Comparison of ENCODE assay signal across 8 mouse cellular contexts in genomic region chr6:91719865-91720533, GRCm38 (mm10). TPM values are rescaled to one million over a fixed set of nuclear protein-coding genes. Genes with fewer than 3 reads are reported as not detected.
DNase-seq lines count a peak whose midpoint lies in the region; ATAC-seq and TF ChIP-seq lines count a peak whose summit lies in the region.

No protein-coding gene starts in this region.

- peak overlapping the region; percentile 7; the same call in 1 of the 2 replicates for H3K27ac ChIP-seq in heart, embryonic 11.5 days (ENCODE audit: low read depth, low read length)
- no peak overlapping the region for H3K27ac ChIP-seq in MEL (ENCODE audit: control insufficient read depth, low read depth, low read length)
- H3K27ac ChIP-seq in forebrain, embryonic 11.5 days (ENCODE audit: low read depth, low read length), result peak overlapping the region; percentile 79
- peak overlapping the region; percentile 9; the same call in 1 of the 2 replicates for H3K27ac ChIP-seq in neural tube, embryonic 12.5 days

- H3K4me2 ChIP-seq in heart, embryonic 11.5 days, result no peak overlapping the region
- H3K4me2 ChIP-seq in forebrain, embryonic 11.5 days (ENCODE audit: low read depth, low read length, severe bottlenecking), result peak overlapping the region; percentile 19; the same call in 1 of the 2 replicates
- H3K4me2 ChIP-seq in neural tube, embryonic 12.5 days (replicated peaks), result peak overlapping the region; percentile 22

- 0 out of 2 replicates have a peak, but pooled peaks cover 2% of the 10 kb centered on the region for H3K79me2 ChIP-seq in MEL (ENCODE audit: control insufficient read depth, insufficient read depth, low read length, poor library complexity)

- WGBS in heart, embryonic 11.5 days (ENCODE audit: insufficient replicate concordance), result 18% methylated on average over 9 of the region's 9 CpGs
- 17% methylated on average over 9 of the region's 9 CpGs for WGBS in forebrain, embryonic 11.5 days
- 9% methylated on average over 9 of the region's 9 CpGs for WGBS in neural tube, embryonic 12.5 days

- H3K9me3 ChIP-seq in heart, embryonic 11.5 days (replicated peaks; ENCODE audit: control insufficient read depth, low read length), result no peaks in the 10 kb centered on the region
- no peaks in the 10 kb centered on the region for H3K9me3 ChIP-seq in MEL (replicated peaks; ENCODE audit: insufficient read depth, low read length)
- H3K9me3 ChIP-seq in forebrain, embryonic 11.5 days (ENCODE audit: control insufficient read depth, low read length), result no peaks in the 10 kb centered on the region
- H3K9me3 ChIP-seq in neural tube, embryonic 12.5 days, result no peaks in the 10 kb centered on the region

- no peak overlapping the region for H3K9ac ChIP-seq in heart, embryonic 11.5 days (ENCODE audit: low read depth, low read length)
- no peak overlapping the region for H3K9ac ChIP-seq in MEL (ENCODE audit: control insufficient read depth, low read depth, low read length, poor library complexity, severe bottlenecking)
- peak overlapping the region; percentile 41 for H3K9ac ChIP-seq in forebrain, embryonic 11.5 days (ENCODE audit: low read length)
- peak overlapping the region; percentile 6; the same call in 1 of the 2 replicates for H3K9ac ChIP-seq in neural tube, embryonic 12.5 days

- no peaks in the 10 kb centered on the region for H3K27me3 ChIP-seq in heart, embryonic 11.5 days (ENCODE audit: control insufficient read depth, insufficient read depth, low read length)
- no peaks in the 10 kb centered on the region for H3K27me3 ChIP-seq in MEL (ENCODE audit: control insufficient read depth in 1 of 2, insufficient read depth in 2 of 2, low read length in 2 of 2)
- no peaks in the 10 kb centered on the region for H3K27me3 ChIP-seq in forebrain, embryonic 11.5 days (ENCODE audit: control insufficient read depth, insufficient read depth, low read length)
- no peaks in the 10 kb centered on the region for H3K27me3 ChIP-seq in neural tube, embryonic 12.5 days (replicated peaks)

- no peak for TF ChIP-seq RAD21 in MEL (IDR thresholded peaks at IDR 0.05; ENCODE audit: low read depth, low read length)

- intact Hi-C loops in left cerebral cortex, postnatal 14 days (cut with DNase I), result no loop called here

- peaks cover 10% of the 10 kb centered on the region for H3K36me3 ChIP-seq in heart, embryonic 11.5 days (ENCODE audit: control insufficient read depth, insufficient read depth, low read length)
- H3K36me3 ChIP-seq in MEL (ENCODE audit: control insufficient read depth in 1 of 2, insufficient read depth in 2 of 2, low read length in 2 of 2), result peaks cover 1 to 3% of the 10 kb centered on the region in 2 experiments
- H3K36me3 ChIP-seq in forebrain, embryonic 11.5 days (ENCODE audit: control insufficient read depth, insufficient read depth, low read length), result no peaks in the 10 kb centered on the region; the same call in 1 of the 2 replicates
- peaks cover 28% of the 10 kb centered on the region for H3K36me3 ChIP-seq in neural tube, embryonic 12.5 days

- TF ChIP-seq POLR2A in MEL (IDR thresholded peaks at IDR 0.05; ENCODE audit: control insufficient read depth in 1 of 2, insufficient read depth in 1 of 2, low read depth in 1 of 2, low read length in 2 of 2, poor library complexity in 1 of 2), result no peak

- peak; percentile 44; the same call in 1 of the 2 replicates for ATAC-seq in heart, embryonic 11.5 days (replicated peaks; ENCODE audit: insufficient number of reproducible peaks, low FRiP score, low TSS enrichment)
- peak; percentile 74 for ATAC-seq in forebrain, embryonic 11.5 days (replicated peaks; ENCODE audit: low FRiP score)
- peak; percentile 69 for ATAC-seq in neural tube, embryonic 12.5 days (ENCODE audit: low FRiP score, low read depth)

- TF ChIP-seq CTCF in MEL (IDR thresholded peaks at IDR 0.05 in 2 of 3, conservative IDR thresholded peaks at IDR 0.05 in 1 of 3; ENCODE audit: control insufficient read depth in 1 of 3, insufficient read depth in 1 of 3, low read depth in 2 of 3, low read length in 3 of 3, poor library complexity in 1 of 3, severe bottlenecking in 1 of 3), result no peak

- no peak for TF ChIP-seq EP300 in MEL (IDR thresholded peaks at IDR 0.05; ENCODE audit: low read depth in 1 of 2, low read length in 2 of 2)

- no peak overlapping the region for H3K4me3 ChIP-seq in heart, embryonic 11.5 days (ENCODE audit: low read depth, low read length)
- H3K4me3 ChIP-seq in MEL (ENCODE audit: control insufficient read depth in 1 of 2, insufficient read depth in 1 of 2, low read depth in 2 of 2, low read length in 2 of 2), result no peak overlapping the region
- no peak overlapping the region for H3K4me3 ChIP-seq in forebrain, embryonic 11.5 days (ENCODE audit: low read depth, low read length)
- no peak overlapping the region for H3K4me3 ChIP-seq in neural tube, embryonic 12.5 days

- no peak for DNase-seq in heart, adult 8-10 months (ENCODE audit: low spot score)
- no peak for DNase-seq in MEL (ENCODE audit: low read depth, low spot score)
- DNase-seq in forebrain, embryonic 11.5 days (ENCODE audit: low spot score), result peak; percentile 72
- DNase-seq in left cerebral cortex, postnatal 14 days (ENCODE audit: low spot score in 2 of 2), result peak; percentile 73 to 85
- no peak for DNase-seq in cerebellum, adult 9-11 months
- DNase-seq in spleen, adult 18-20 months, result no peak

- H3K4me1 ChIP-seq in heart, embryonic 11.5 days (ENCODE audit: control insufficient read depth, insufficient read depth, low read length), result peaks cover 38% of the 10 kb centered on the region
- H3K4me1 ChIP-seq in MEL (ENCODE audit: control insufficient read depth in 1 of 2, insufficient read depth in 2 of 2, low read length in 2 of 2), result peaks cover 3 to 4% of the 10 kb centered on the region in 2 experiments; a peak in 3 of 4 replicates
- peaks cover 30% of the 10 kb centered on the region for H3K4me1 ChIP-seq in forebrain, embryonic 11.5 days (replicated peaks; ENCODE audit: control insufficient read depth, insufficient read depth, low read length)
- H3K4me1 ChIP-seq in neural tube, embryonic 12.5 days, result peaks cover 39% of the 10 kb centered on the region

TF ChIP-seq in MEL, 35 proteins besides CTCF, POLR2A, EP300 and RAD21:
- TF ChIP-seq ETS1 (IDR thresholded peaks at IDR 0.05; ENCODE audit: low read depth, low read length), result no peak
- peak; percentile 43; the same call in 1 of the 2 replicates for TF ChIP-seq JUND (IDR thresholded peaks at IDR 0.05; ENCODE audit: low read depth, low read length)

RNA-seq across cellular contexts. Expression of gene Slc6a6, which starts 36.1 kb away (rescaled TPM):
- polyA plus RNA-seq in heart, embryonic 11.5 days (2014; fragmentation: Nextera tagmentation; extraction: Ambion mirVana), result 54.7 and 63.0 TPM in 2 replicates
- 100 to 1,000 TPM in 2 of 4 experiments, 10 to 100 TPM in 2; 91.8 to 114 (median 101) TPM for total RNA-seq in heart, adult 8-10 months (2022)
- 54.6 and 57.2 TPM in 2 replicates for total RNA-seq in MEL (2012; rRNA removed)
- 10 to 100 TPM in 1 of 2 experiments, not detected in 1; 90.0 TPM for polyA plus RNA-seq in MEL (2012; ENCODE audit: insufficient read depth in 1 of 2, insufficient read length in 2 of 2, low read depth in 1 of 2, low replicate concordance in 2 of 2, missing spikeins in 1 of 2)
- 44.2 and 49.3 TPM in 2 replicates for polyA plus RNA-seq in forebrain, embryonic 11.5 days (2014; fragmentation: Nextera tagmentation; extraction: Ambion mirVana)
- 100 to 1,000 TPM; 159 to 165 TPM for total RNA-seq in left cerebral cortex, postnatal 14 days (2021)
- 60.8 and 72.4 TPM in 2 replicates for polyA plus RNA-seq in neural tube, embryonic 12.5 days (2016; fragmentation: Nextera tagmentation; extraction: Ambion mirVana)

Comparison
In these comparisons a context has a peak if more than half of its experiments do, and no peak if none do; other contexts are left out.
1. H3K9ac ChIP-seq: peak in forebrain, embryonic 11.5 days (single experiment) and neural tube, embryonic 12.5 days (single experiment); none in heart, embryonic 11.5 days (single experiment) and MEL (single experiment).
2. DNase-seq: peak in forebrain, embryonic 11.5 days (single experiment) and left cerebral cortex, postnatal 14 days (2 of 2); none in heart, adult 8-10 months (single experiment), MEL (single experiment), cerebellum, adult 9-11 months (single experiment) and spleen, adult 18-20 months (0 of 2).
3. Peak in every context shown above with its lines, with median percentiles within 50 percentile points of each other: ATAC-seq.